Mouse (Mus musculus): Measurements from ENCODE around the gene D630045J12Rik. TPM values are rescaled to one million over a fixed set of nuclear protein-coding genes. Genes with fewer than 3 reads are reported as not detected.

D630045J12Rik gene
- polyA plus RNA-seq, 1 experiment, result 0.33 TPM

GRCm38 (mm10) chr6:38165385-38165784, 88.4 kb downstream of the D630045J12Rik start:
- no peak overlapping the region for H3K4me3 ChIP-seq (ENCODE audit: extremely low read depth, insufficient read depth, insufficient read length)
- 89% methylated on average over 6 of the region's 6 CpGs for WGBS
- no peaks in the 10 kb centered on the region for H3K36me3 ChIP-seq (ENCODE audit: control insufficient read depth, insufficient read depth, low read length)
- no peaks in the 10 kb centered on the region for H3K4me1 ChIP-seq (ENCODE audit: control insufficient read depth, insufficient read depth, insufficient read length)
- H3K27me3 ChIP-seq (ENCODE audit: control insufficient read depth, insufficient read depth, low read length), result no peaks in the 10 kb centered on the region
- no peak overlapping the region for H3K27ac ChIP-seq (ENCODE audit: insufficient read depth, low read length)
- DNase-seq (ENCODE audit: low read depth in 1 of 2, low spot score in 2 of 2), result no peak
- no peak for TF ChIP-seq POLR2A (IDR thresholded peaks at IDR 0.05; ENCODE audit: low read depth, low read length)
- TF ChIP-seq CTCF (IDR thresholded peaks at IDR 0.05; ENCODE audit: extremely low read depth, insufficient read depth, insufficient read length, insufficient replicate concordance), result no peak

- DNase-seq (ENCODE audit: low read depth in 1 of 2, low spot score in 2 of 2), result no peak
- no peak for TF ChIP-seq CTCF (IDR thresholded peaks at IDR 0.05; ENCODE audit: extremely low read depth, insufficient read depth, insufficient read length, insufficient replicate concordance)
- TF ChIP-seq POLR2A (IDR thresholded peaks at IDR 0.05; ENCODE audit: low read depth, low read length), result no peak
- 86% methylated on average over 6 of the region's 6 CpGs for WGBS
- H3K4me1 ChIP-seq (ENCODE audit: control insufficient read depth, insufficient read depth, insufficient read length), result no peaks in the 10 kb centered on the region
- no peaks in the 10 kb centered on the region for H3K27me3 ChIP-seq (ENCODE audit: control insufficient read depth, insufficient read depth, low read length)
- H3K36me3 ChIP-seq (ENCODE audit: control insufficient read depth, insufficient read depth, low read length), result no peaks in the 10 kb centered on the region
- H3K4me3 ChIP-seq (ENCODE audit: extremely low read depth, insufficient read depth, insufficient read length), result no peak overlapping the region
- H3K27ac ChIP-seq (ENCODE audit: insufficient read depth, low read length), result no peak overlapping the region
These were observed 89.1 kb downstream of the D630045J12Rik start for GRCm38 (mm10) chr6:38164705-38165104.

GRCm38 (mm10) chr6:38162825-38163504, 90.8 kb downstream of the D630045J12Rik start:
- Histone ChIP-seq H3K4me1 (ENCODE audit: control insufficient read depth, insufficient read depth, insufficient read length) (no peaks in the 10 kb centered on the region), H3K27ac (ENCODE audit: insufficient read depth, low read length) (no peak overlapping the region), H3K4me3 (ENCODE audit: extremely low read depth, insufficient read depth, insufficient read length) (no peak overlapping the region), H3K27me3 (ENCODE audit: control insufficient read depth, insufficient read depth, low read length) (no peaks in the 10 kb centered on the region), H3K36me3 (ENCODE audit: control insufficient read depth, insufficient read depth, low read length) (no peaks in the 10 kb centered on the region)
- TF ChIP-seq CTCF (IDR thresholded peaks at IDR 0.05; ENCODE audit: extremely low read depth, insufficient read depth, insufficient read length, insufficient replicate concordance) (no peak), POLR2A (IDR thresholded peaks at IDR 0.05; ENCODE audit: low read depth, low read length) (no peak)
- DNase-seq (ENCODE audit: low read depth in 1 of 2, low spot score in 2 of 2), result no peak
- 88% methylated on average over 14 of the region's 14 CpGs for WGBS

GRCm38 (mm10) chr6:38160556-38160955, 93.3 kb downstream of the D630045J12Rik start:
- no peaks in the 10 kb centered on the region for H3K4me1 ChIP-seq (ENCODE audit: control insufficient read depth, insufficient read depth, insufficient read length)
- H3K27ac ChIP-seq (ENCODE audit: insufficient read depth, low read length), result no peak overlapping the region
- no peaks in the 10 kb centered on the region for H3K27me3 ChIP-seq (ENCODE audit: control insufficient read depth, insufficient read depth, low read length)
- H3K4me3 ChIP-seq (ENCODE audit: extremely low read depth, insufficient read depth, insufficient read length), result no peak overlapping the region
- 68% methylated on average over 2 of the region's 2 CpGs for WGBS
- TF ChIP-seq POLR2A (IDR thresholded peaks at IDR 0.05; ENCODE audit: low read depth, low read length) (no peak), CTCF (IDR thresholded peaks at IDR 0.05; ENCODE audit: extremely low read depth, insufficient read depth, insufficient read length, insufficient replicate concordance) (no peak)
- no peak for DNase-seq (ENCODE audit: low read depth in 1 of 2, low spot score in 2 of 2)
- H3K36me3 ChIP-seq (ENCODE audit: control insufficient read depth, insufficient read depth, low read length), result no peaks in the 10 kb centered on the region

GRCm38 (mm10) chr6:38160102-38160501, 93.7 kb downstream of the D630045J12Rik start:
- 20% methylated on average over 3 of the region's 3 CpGs for WGBS
- H3K4me1 ChIP-seq (ENCODE audit: control insufficient read depth, insufficient read depth, insufficient read length), result no peaks in the 10 kb centered on the region
- no peak overlapping the region for H3K27ac ChIP-seq (ENCODE audit: insufficient read depth, low read length)
- TF ChIP-seq CTCF (IDR thresholded peaks at IDR 0.05; ENCODE audit: extremely low read depth, insufficient read depth, insufficient read length, insufficient replicate concordance) (peak; percentile 33; the same call in 1 of the 2 replicates), POLR2A (IDR thresholded peaks at IDR 0.05; ENCODE audit: low read depth, low read length) (no peak)
- H3K36me3 ChIP-seq (ENCODE audit: control insufficient read depth, insufficient read depth, low read length), result no peaks in the 10 kb centered on the region
- peak; percentile 35 to 69 for DNase-seq (ENCODE audit: low read depth in 1 of 2, low spot score in 2 of 2)
- H3K4me3 ChIP-seq (ENCODE audit: extremely low read depth, insufficient read depth, insufficient read length), result no peak overlapping the region
- no peaks in the 10 kb centered on the region for H3K27me3 ChIP-seq (ENCODE audit: control insufficient read depth, insufficient read depth, low read length)

GRCm38 (mm10) chr6:38159576-38159975, 94.2 kb downstream of the D630045J12Rik start:
- no peak for TF ChIP-seq POLR2A (IDR thresholded peaks at IDR 0.05; ENCODE audit: low read depth, low read length)
- TF ChIP-seq CTCF (IDR thresholded peaks at IDR 0.05; ENCODE audit: extremely low read depth, insufficient read depth, insufficient read length, insufficient replicate concordance), result no peak
- 95% methylated on average over 4 of the region's 4 CpGs for WGBS
- Histone ChIP-seq H3K27me3 (ENCODE audit: control insufficient read depth, insufficient read depth, low read length) (no peaks in the 10 kb centered on the region), H3K27ac (ENCODE audit: insufficient read depth, low read length) (no peak overlapping the region), H3K4me1 (ENCODE audit: control insufficient read depth, insufficient read depth, insufficient read length) (no peaks in the 10 kb centered on the region), H3K36me3 (ENCODE audit: control insufficient read depth, insufficient read depth, low read length) (no peaks in the 10 kb centered on the region), H3K4me3 (ENCODE audit: extremely low read depth, insufficient read depth, insufficient read length) (no peak overlapping the region)
- no peak for DNase-seq (ENCODE audit: low read depth in 1 of 2, low spot score in 2 of 2)

- H3K4me1 ChIP-seq (ENCODE audit: control insufficient read depth, insufficient read depth, insufficient read length), result no peaks in the 10 kb centered on the region
- H3K27me3 ChIP-seq (ENCODE audit: control insufficient read depth, insufficient read depth, low read length), result no peaks in the 10 kb centered on the region
- TF ChIP-seq CTCF (IDR thresholded peaks at IDR 0.05; ENCODE audit: extremely low read depth, insufficient read depth, insufficient read length, insufficient replicate concordance), result no peak
- TF ChIP-seq POLR2A (IDR thresholded peaks at IDR 0.05; ENCODE audit: low read depth, low read length), result no peak
- no peak overlapping the region for H3K27ac ChIP-seq (ENCODE audit: insufficient read depth, low read length)
- no peak for DNase-seq (ENCODE audit: low read depth in 1 of 2, low spot score in 2 of 2)
- WGBS, result 94% methylated on average over 16 of the region's 16 CpGs
- H3K36me3 ChIP-seq (ENCODE audit: control insufficient read depth, insufficient read depth, low read length), result no peaks in the 10 kb centered on the region
- no peak overlapping the region for H3K4me3 ChIP-seq (ENCODE audit: extremely low read depth, insufficient read depth, insufficient read length)
These were observed 95.9 kb downstream of the D630045J12Rik start for GRCm38 (mm10) chr6:38157925-38158324.

Measured in spleen, adult 2 months (tissue).